Mouse (Mus musculus) embryonic facial prominence, embryonic 15.5 days (tissue): ENCODE data around the gene Rap1gap2. TPM values are rescaled to one million over a fixed set of nuclear protein-coding genes. Genes with fewer than 3 reads are reported as not detected.

Experiments used
- ATAC-seq: fragments of 200-750 bp; cut with Nextera tagmentation; 2 replicates; pipeline ENCODE4 v1.8.0; 2017; ENCODE audit warnings: low read depth, moderate TSS enrichment; ENCODE audit not compliant: insufficient number of reproducible peaks, low FRiP score, low TSS enrichment
- H3K27ac ChIP-seq: fragments of 300-500 bp; sonication (generic); replicated peaks from 2 replicates; pipeline ENCODE4 v1.5.1; 2015; ENCODE audit warnings: mild to moderate bottlenecking, inconsistent platforms
- H3K27me3 ChIP-seq: fragments of 300-500 bp; sonication (generic); 2 replicates; pipeline ENCODE4 v1.6.1; 2015; ENCODE audit warnings: inconsistent platforms
- H3K36me3 ChIP-seq: fragments of 300-500 bp; sonication (generic); 2 replicates; pipeline ENCODE4 v1.6.1; 2015; ENCODE audit warnings: mild to moderate bottlenecking, inconsistent platforms
- H3K4me1 ChIP-seq: fragments of 300-500 bp; sonication (generic); 2 replicates; pipeline ENCODE4 v1.6.1; 2015; ENCODE audit warnings: inconsistent platforms
- H3K4me2 ChIP-seq: fragments of 300-500 bp; sonication (generic); replicated peaks from 2 replicates; pipeline ENCODE4 v1.6.1; 2015; ENCODE audit warnings: mild to moderate bottlenecking, inconsistent platforms
- H3K4me3 ChIP-seq: fragments of 300-500 bp; sonication (generic); replicated peaks from 2 replicates; pipeline ENCODE4 v1.5.1; 2015; ENCODE audit warnings: mild to moderate bottlenecking, inconsistent platforms
- H3K9ac ChIP-seq: fragments of 300-500 bp; sonication (generic); 2 replicates; pipeline ENCODE4 v1.6.1; 2015; ENCODE audit warnings: inconsistent platforms
- H3K9me3 ChIP-seq: fragments of 300-500 bp; sonication (generic); replicated peaks from 2 replicates; pipeline ENCODE4 v1.6.1; 2016; ENCODE audit warnings: inconsistent platforms
- WGBS: fragments of 180-500 bp; shearing (Covaris S2); methylation state at CpG from one replicate; pipeline ENCODE4 v1.1.7; 2015; 5-methylcytosine and 5-hydroxymethylcytosine counted together
- polyA plus RNA-seq: library from polyadenylated mRNA; unstranded; fragments of >200 nt; fragmentation: Nextera tagmentation; extraction: Ambion mirVana; gene quantifications from 2 replicates; pipeline ENCODE4 v1.2.1, GENCODE M21; 2015

The Rap1gap2 gene
- polyA plus RNA-seq, 1 experiment from 2014 or later, result 3.5 TPM

DNA sequence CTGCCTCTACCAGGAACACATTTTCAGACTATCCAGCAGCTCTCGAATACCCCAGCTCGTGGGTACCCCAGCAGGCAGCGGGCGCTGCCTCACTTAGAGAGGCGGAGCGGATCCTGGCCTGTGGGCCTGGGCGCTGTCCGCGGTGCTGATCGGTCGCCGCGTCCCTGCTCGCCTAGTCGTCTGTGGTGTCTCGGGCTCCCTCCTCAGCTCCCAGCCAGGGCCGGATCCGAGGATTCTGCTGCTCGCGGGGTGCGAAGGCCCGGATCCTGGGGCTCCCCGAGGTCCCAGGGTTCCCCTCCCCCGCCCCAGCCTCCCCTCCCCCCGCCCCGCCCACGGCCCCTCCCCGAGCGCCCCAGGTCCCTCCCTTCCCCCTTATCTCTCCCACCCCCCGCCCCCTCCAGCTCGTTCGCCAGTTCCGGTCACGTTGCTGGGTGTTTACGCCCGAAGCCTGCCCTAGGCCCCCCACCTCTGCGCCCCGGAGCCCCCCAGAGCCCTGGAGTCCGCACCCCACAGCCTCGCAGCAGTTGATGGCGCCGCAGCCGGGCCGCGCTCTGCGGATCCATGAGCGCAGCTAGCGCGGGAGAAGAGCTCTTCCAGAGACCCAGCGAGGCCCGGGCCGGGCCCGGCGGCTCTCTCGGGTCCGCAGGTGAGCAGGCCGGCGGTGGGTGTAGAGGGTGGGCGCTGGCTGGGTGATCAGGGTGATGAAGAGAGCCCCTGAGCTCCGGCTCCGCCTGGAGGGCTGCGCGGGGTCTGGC, 8.7 kb upstream of the Rap1gap2 start, which contains the start of gene Ccdc92b:
Gene Ccdc92b (plus strand): TSS at position 405 of the 755 bp plus-strand sequence.
- Histone ChIP-seq H3K4me1 (peaks cover 10% of the 10 kb centered on the region), H3K27ac (no peak within 1 kb of the TSS), H3K36me3 (no peaks in the 10 kb centered on the region), H3K9me3 (no peaks in the 10 kb centered on the region), H3K4me3 (peak within 1 kb of the TSS; percentile 30), H3K4me2 (peak within 1 kb of the TSS; percentile 49), H3K27me3 (peaks cover 39% of the 10 kb centered on the region), H3K9ac (no peak within 1 kb of the TSS)
- ATAC-seq, result peak; percentile 74
- WGBS, result under 1% methylated on average over 60 of the region's 63 CpGs

DNA sequence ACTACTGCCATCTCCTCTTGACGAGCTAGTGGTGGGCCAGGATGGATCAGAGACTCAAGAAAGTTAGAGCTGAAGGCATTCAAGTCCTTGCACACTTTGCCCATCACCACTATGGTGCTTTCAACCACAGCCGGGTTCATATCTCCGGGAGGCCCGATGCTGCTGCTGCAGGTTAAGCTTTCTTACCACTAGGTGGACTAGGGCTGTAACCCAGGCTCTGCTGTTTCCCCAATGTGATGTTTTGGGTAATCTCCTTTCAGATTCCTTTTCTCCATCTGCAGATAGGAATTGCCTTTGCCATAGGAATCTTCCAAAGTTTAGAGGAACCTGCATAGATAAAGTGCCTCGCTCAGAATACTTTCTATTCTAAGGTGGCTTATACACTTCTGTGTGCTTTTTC, 4.9 kb upstream of the Rap1gap2 start:
- H3K27ac ChIP-seq, result no peak overlapping the region
- H3K9me3 ChIP-seq, result no peaks in the 10 kb centered on the region
- H3K9ac ChIP-seq, result no peak overlapping the region
- H3K4me2 ChIP-seq, result no peak overlapping the region
- H3K4me3 ChIP-seq, result no peak overlapping the region
- ATAC-seq, result no peak
- WGBS, result 51% methylated on average over 5 of the region's 5 CpGs
- H3K36me3 ChIP-seq, result no peaks in the 10 kb centered on the region
- peaks cover 14% of the 10 kb centered on the region for H3K4me1 ChIP-seq
- H3K27me3 ChIP-seq, result peaks cover 55% of the 10 kb centered on the region

DNA sequence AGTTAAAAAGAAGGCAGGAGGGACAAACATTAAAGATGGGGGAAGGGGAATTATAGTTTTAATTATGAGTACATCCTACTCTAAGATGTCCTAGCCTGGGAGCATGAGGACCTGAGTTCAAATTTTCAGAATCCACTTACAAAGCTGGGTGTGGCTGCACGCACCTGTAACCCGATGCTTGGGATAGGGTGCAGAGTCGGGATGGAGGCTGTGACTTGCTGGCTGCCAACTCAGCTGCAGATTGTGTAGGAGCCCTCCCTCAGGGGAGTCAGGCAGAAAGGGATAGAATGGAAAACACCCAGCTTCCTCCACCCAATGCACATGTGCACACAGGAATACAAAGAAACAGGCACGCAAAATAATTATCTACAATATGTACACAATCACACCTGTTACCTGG, 2.7 kb upstream of the Rap1gap2 start:
- Histone ChIP-seq H3K27ac (no peak overlapping the region), H3K4me2 (no peak overlapping the region), H3K4me1 (peaks cover 8% of the 10 kb centered on the region), H3K9me3 (no peaks in the 10 kb centered on the region), H3K4me3 (no peak overlapping the region), H3K27me3 (peaks cover 59% of the 10 kb centered on the region), H3K36me3 (no peaks in the 10 kb centered on the region), H3K9ac (no peak overlapping the region)
- ATAC-seq, result no peak
- WGBS, result 59% methylated on average over 4 of the region's 4 CpGs

DNA sequence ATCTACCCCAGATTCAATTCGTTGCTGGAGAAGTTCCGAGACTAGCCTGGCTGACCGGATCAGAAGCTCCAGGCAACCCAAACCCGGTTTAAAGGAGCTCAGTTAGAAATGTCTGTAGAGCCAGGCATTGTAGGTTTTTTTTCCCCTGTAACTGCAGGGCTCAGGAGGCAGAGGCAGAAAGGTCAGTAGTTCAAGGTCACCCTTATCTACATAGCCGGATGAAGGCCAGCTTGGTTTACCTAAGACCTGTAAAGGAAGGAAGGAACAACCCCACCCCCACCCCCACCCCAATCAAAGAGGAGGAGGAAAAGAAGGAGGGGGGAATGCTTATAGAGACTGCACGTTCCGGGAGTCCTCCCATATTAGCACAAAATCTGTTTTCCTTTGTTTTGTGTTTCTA, 722 bp upstream of the Rap1gap2 start:
- Histone ChIP-seq H3K36me3 (no peaks in the 10 kb centered on the region), H3K4me2 (no peak overlapping the region), H3K27ac (no peak overlapping the region), H3K9ac (no peak overlapping the region), H3K27me3 (peaks cover 62% of the 10 kb centered on the region), H3K4me1 (peaks cover 8% of the 10 kb centered on the region), H3K9me3 (no peaks in the 10 kb centered on the region), H3K4me3 (no peak overlapping the region)
- ATAC-seq, result no peak
- WGBS, result 15% methylated on average over 7 of the region's 7 CpGs

DNA sequence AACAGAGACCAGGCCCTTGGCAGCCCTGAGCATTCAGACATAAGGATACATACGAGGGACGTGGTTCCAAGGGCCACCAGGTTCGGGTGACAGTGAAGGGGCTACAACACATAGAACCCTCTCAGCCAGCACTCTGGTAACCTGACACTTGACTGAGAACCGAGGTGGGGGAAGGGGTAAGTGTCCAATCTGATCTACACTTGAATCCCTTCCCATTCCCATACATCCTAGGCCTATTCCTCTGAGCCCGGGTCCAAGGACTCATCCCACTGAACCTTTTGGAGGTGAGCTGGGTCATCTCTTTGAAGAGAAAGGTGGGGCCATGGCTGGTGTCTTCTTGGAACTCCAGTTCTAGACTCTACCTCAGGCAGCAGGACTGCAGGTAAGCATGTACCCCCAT, 647 bp downstream of the Rap1gap2 start:
- Histone ChIP-seq H3K9ac (no peak overlapping the region), H3K4me3 (0 out of 2 replicates have a peak overlapping the region, but pooled peaks have one; percentile 34), H3K27me3 (peaks cover 55% of the 10 kb centered on the region), H3K27ac (no peak overlapping the region), H3K9me3 (no peaks in the 10 kb centered on the region), H3K4me1 (peaks cover 8% of the 10 kb centered on the region), H3K4me2 (no peak overlapping the region), H3K36me3 (no peaks in the 10 kb centered on the region)
- WGBS, result 18% methylated on average over 5 of the region's 5 CpGs
- no peak for ATAC-seq

DNA sequence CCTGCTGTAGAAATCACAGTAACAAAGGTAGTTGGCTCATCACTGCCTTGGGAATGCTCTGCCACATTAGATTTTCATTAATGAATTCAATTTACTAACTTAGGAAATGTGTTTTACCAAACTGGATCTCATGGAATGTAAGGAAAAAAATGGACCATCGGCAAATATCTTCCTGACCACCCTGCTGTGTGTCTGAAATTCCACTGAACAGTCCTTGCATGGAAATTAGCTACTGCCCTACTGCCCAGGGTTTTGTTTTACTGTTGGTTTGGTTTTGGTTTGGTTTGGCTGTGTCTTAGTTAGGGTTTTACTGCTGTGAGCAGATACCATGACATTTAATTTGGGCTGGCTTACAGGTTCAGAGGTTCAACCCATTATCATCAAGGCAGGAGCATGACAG, 8.4 kb downstream of the Rap1gap2 start:
- Histone ChIP-seq H3K9ac (no peak overlapping the region), H3K9me3 (peaks cover 4% of the 10 kb centered on the region; the same call in 1 of the 2 replicates), H3K4me3 (no peak overlapping the region), H3K4me2 (no peak overlapping the region), H3K4me1 (no peaks in the 10 kb centered on the region), H3K27ac (no peak overlapping the region), H3K36me3 (no peaks in the 10 kb centered on the region), H3K27me3 (no peaks in the 10 kb centered on the region)
- ATAC-seq, result no peak
- 78% methylated on average over 1 of the region's 1 CpGs for WGBS

DNA sequence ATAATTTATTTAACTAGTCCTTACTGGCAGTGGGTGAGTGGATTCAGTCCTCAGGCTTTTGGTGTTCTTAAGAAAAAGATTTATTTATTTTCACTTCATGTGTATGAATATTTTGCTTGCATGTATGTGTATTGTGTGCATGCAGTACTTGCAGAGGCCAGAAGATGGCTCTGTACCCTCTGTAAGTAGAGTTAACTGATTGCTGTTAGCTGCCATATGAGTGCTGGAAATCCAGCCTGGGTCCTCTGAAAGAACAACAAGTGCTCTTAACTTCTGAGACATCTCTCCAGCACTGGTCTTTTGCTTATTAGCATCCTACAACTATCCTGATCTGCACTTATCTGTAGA, 12.8 kb downstream of the Rap1gap2 start:
- no peaks in the 10 kb centered on the region for H3K36me3 ChIP-seq
- H3K9me3 ChIP-seq, result peaks cover 4% of the 10 kb centered on the region; the same call in 1 of the 2 replicates
- H3K4me3 ChIP-seq, result no peak overlapping the region
- H3K27me3 ChIP-seq, result peaks cover 1% of the 10 kb centered on the region; the same call in 1 of the 2 replicates
- no peak for ATAC-seq
- no peaks in the 10 kb centered on the region for H3K4me1 ChIP-seq
- H3K27ac ChIP-seq, result no peak overlapping the region
- no peak overlapping the region for H3K9ac ChIP-seq
- no peak overlapping the region for H3K4me2 ChIP-seq

DNA sequence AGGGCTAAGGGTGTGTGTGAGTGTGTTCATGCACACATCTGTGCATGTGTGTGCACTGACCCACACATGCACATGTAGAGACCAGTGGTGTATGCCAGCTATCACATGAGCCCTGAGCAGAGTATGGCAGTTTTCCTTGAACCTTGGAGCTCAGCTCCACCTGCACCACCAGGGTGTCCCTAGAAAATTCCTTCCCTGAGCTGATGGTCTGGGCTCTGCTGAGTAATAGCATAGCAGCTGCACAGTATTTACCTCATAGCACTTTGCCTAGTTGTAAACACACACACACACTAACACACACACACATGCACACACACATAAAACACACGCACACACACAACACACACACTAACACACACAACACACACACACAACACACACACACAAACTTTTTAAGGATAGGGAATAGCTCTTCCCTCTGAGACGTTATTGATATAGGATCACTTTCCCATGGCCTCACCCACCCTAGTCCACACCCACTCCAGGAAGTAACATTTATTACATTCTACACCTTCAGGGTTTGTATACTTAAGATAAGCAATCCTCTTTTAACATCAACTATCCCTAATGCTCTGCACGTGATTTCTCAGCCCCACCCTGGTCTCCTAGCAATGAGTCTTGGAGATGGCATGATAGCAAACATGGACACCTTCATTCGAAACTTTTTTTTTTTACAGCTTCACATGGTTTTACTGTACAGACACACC, 13.3 kb downstream of the Rap1gap2 start:
- H3K4me1 ChIP-seq, result no peaks in the 10 kb centered on the region

DNA sequence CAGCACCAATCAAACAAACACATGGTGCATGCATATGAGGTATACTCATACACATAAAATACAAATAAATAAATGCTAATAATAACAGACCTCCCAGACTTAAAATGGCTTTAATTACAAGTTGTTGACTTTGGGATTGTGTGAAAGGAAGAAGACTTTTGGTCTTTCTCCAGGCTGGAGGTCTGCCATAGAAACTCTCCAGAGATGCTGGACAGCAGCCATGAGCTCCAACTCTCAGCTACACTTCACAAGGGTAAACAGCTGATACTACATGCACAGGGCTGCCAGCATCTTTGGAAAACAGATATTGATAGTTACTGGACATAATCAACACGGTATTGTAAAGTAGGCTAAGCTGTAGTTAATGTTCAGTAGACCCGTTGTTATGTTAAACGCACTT, 18.5 kb downstream of the Rap1gap2 start:
- no peak overlapping the region for H3K27ac ChIP-seq
- peaks cover 9% of the 10 kb centered on the region for H3K4me1 ChIP-seq
- H3K27me3 ChIP-seq, result peaks cover 57% of the 10 kb centered on the region
- H3K4me2 ChIP-seq, result no peak overlapping the region
- no peaks in the 10 kb centered on the region for H3K9me3 ChIP-seq
- ATAC-seq, result no peak
- no peaks in the 10 kb centered on the region for H3K36me3 ChIP-seq
- no peak overlapping the region for H3K9ac ChIP-seq
- H3K4me3 ChIP-seq, result no peak overlapping the region
- 86% methylated on average over 3 of the region's 3 CpGs for WGBS

More for the DNA sequence above, 13.3 kb downstream of the Rap1gap2 start:
- no peak overlapping the region for H3K4me2 ChIP-seq
- H3K27ac ChIP-seq, result no peak overlapping the region
- no peak overlapping the region for H3K9ac ChIP-seq
- 75% methylated on average over 4 of the region's 4 CpGs for WGBS
- no peaks in the 10 kb centered on the region for H3K36me3 ChIP-seq
- H3K4me3 ChIP-seq, result no peak overlapping the region
- peaks cover 6% of the 10 kb centered on the region; the same call in 1 of the 2 replicates for H3K27me3 ChIP-seq
- ATAC-seq, result no peak
- peaks cover 4% of the 10 kb centered on the region; the same call in 1 of the 2 replicates for H3K9me3 ChIP-seq

DNA sequence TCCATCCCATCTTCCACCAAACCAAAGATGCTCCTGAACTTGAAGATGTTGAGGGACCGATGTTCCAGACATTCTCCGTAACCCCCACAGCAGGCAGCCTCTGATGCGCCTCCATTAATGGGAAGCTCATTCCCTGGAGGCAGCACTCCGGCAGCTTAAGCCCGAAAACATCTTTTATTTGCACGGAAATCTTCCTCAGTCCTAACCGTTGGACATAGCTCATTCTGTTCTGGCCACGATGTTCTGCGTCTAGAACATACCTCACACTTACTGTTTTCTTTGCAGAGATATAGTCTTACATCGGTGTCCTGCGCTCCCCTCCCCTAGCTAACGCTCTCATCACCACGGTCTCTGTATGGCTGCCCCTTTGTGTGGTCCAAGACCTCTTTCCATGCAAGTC, 20.0 kb downstream of the Rap1gap2 start:
- 36% methylated on average over 13 of the region's 13 CpGs for WGBS
- no peak overlapping the region; the same call in 1 of the 2 replicates for H3K4me2 ChIP-seq

DNA sequence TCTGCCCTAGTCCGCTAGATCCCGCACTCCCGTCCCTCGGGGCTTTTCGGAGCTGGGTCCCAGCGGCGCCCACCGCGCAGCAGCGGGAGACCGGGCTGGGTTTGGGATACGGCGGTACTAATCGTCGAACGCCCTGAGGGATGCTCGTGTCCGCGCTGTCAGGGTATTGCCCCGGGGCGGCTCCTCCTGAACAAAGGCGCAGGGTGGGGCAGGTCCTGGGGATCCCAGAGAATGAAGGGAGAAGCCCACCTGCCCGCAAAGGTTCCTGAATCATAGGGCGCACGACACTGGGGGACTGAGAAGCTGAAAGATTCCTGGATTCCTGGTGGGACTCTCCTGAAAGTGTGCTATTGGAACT, 20.5 kb downstream of the Rap1gap2 start:
- peaks cover 61% of the 10 kb centered on the region for H3K27me3 ChIP-seq

More for the DNA sequence above, 20.0 kb downstream of the Rap1gap2 start:
- no peaks in the 10 kb centered on the region for H3K9me3 ChIP-seq
- H3K4me3 ChIP-seq, result no peak overlapping the region
- no peak for ATAC-seq
- H3K4me1 ChIP-seq, result peaks cover 9% of the 10 kb centered on the region
- H3K36me3 ChIP-seq, result no peaks in the 10 kb centered on the region
- H3K27me3 ChIP-seq, result peaks cover 61% of the 10 kb centered on the region
- H3K9ac ChIP-seq, result no peak overlapping the region
- H3K27ac ChIP-seq, result no peak overlapping the region

More for the DNA sequence above, 20.5 kb downstream of the Rap1gap2 start:
- ATAC-seq, result 0 out of 2 replicates have a peak, but pooled peaks have one; percentile 6
- Histone ChIP-seq H3K4me1 (peaks cover 9% of the 10 kb centered on the region), H3K4me3 (peak overlapping the region; percentile 35), H3K9ac (no peak overlapping the region), H3K27ac (no peak overlapping the region), H3K9me3 (no peaks in the 10 kb centered on the region), H3K36me3 (no peaks in the 10 kb centered on the region), H3K4me2 (peak overlapping the region; percentile 53)
- whole genome bisulfite sequencing, result under 1% methylated on average over 25 of the region's 25 CpGs
